Mouse (Mus musculus): Measurements from ENCODE around the gene Cxcr3. TPM values are rescaled to one million over a fixed set of nuclear protein-coding genes. Genes with fewer than 3 reads are reported as not detected.

Gene Cxcr3
- polyA plus RNA-seq (2014; fragmentation: Nextera tagmentation; extraction: Ambion mirVana), result 0.27 TPM in 2 replicates

- Histone ChIP-seq H3K9me3 (ENCODE audit: control insufficient read depth, low read length) (no peaks in the 10 kb centered on the region), H3K27ac (ENCODE audit: low read depth, low read length) (no peak within 1 kb of the TSS), H3K9ac (ENCODE audit: low read depth, low read length) (no peak within 1 kb of the TSS), H3K4me1 (replicated peaks; ENCODE audit: control insufficient read depth, insufficient read depth, low read length) (no peaks in the 10 kb centered on the region; the same call in 1 of the 2 replicates), H3K4me3 (ENCODE audit: low read depth, low read length) (no peak within 1 kb of the TSS), H3K27me3 (replicated peaks; ENCODE audit: control insufficient read depth, insufficient read depth, low read length) (peaks cover 15% of the 10 kb centered on the region), H3K36me3 (ENCODE audit: control insufficient read depth, insufficient read depth, low read length) (no peaks in the 10 kb centered on the region), H3K4me2 (no peak within 1 kb of the TSS)
- 51% methylated on average over 11 of the region's 11 CpGs for WGBS
- DNase-seq (ENCODE audit: low spot score) (no peak), ATAC-seq (replicated peaks; ENCODE audit: low FRiP score) (no peak)
These were observed at the start of gene Cxcr3 for GRCm38 (mm10) chrX:101733828-101734319. Gene Cxcr3 (minus strand): TSS chrX:101734269.

DNA sequence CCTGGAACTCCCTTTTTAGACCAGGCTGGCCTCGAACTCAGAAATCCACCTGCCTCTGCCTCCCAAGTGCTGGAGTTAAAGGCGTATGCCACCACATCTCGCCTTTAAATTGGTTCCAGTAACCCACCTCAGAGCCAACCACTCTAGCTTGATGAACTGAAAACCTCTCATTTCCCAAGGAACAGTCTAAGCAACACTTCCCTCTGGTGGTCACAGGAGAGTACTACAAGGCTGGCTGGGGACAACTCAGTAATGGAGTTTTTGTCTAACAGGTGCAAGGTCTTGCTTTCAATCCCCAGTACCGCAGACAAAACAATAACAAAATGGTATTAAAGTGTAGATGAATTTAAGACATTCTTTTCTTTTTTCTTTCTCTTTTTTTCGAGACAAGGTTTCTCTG lies 38.0 kb upstream of the Cxcr3 start:
- 41% methylated on average over 5 of the region's 5 CpGs for WGBS

DNA sequence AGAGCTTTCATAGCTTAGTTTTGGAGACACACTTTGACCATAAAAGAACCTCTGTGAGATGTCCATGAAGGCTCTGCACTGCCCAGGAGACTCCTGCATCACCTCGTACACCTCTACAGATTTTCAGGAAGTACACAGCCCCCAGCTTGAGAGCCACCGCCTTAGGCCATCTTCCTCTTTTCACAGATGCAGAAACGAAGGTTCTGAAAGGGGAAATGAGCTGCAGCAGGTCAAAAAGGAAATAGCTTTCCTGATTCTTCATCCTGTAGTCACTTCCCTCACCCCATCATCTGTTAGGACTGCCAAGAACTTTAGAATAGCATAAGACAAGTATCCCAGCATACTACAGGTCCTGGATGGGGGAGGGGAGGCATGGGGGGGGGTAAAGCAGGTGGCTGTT lies 36.2 kb upstream of the Cxcr3 start:
- DNase-seq (ENCODE audit: low spot score) (no peak), ATAC-seq (replicated peaks; ENCODE audit: low FRiP score) (no peak)
- 50% methylated on average over 3 of the region's 3 CpGs for WGBS
- Histone ChIP-seq H3K4me1 (replicated peaks; ENCODE audit: control insufficient read depth, insufficient read depth, low read length) (no peaks in the 10 kb centered on the region), H3K9me3 (ENCODE audit: control insufficient read depth, low read length) (no peaks in the 10 kb centered on the region), H3K9ac (ENCODE audit: low read depth, low read length) (no peak overlapping the region), H3K36me3 (ENCODE audit: control insufficient read depth, insufficient read depth, low read length) (no peaks in the 10 kb centered on the region), H3K27ac (ENCODE audit: low read depth, low read length) (no peak overlapping the region), H3K4me2 (no peak overlapping the region), H3K4me3 (ENCODE audit: low read depth, low read length) (no peak overlapping the region), H3K27me3 (replicated peaks; ENCODE audit: control insufficient read depth, insufficient read depth, low read length) (peaks cover 5% of the 10 kb centered on the region; the same call in 1 of the 2 replicates)

More for the DNA sequence above, 38.0 kb upstream of the Cxcr3 start:
- H3K4me1 ChIP-seq (replicated peaks; ENCODE audit: control insufficient read depth, insufficient read depth, low read length), result no peaks in the 10 kb centered on the region
- DNase-seq (ENCODE audit: low spot score) (no peak), ATAC-seq (replicated peaks; ENCODE audit: low FRiP score) (no peak)
- no peaks in the 10 kb centered on the region for H3K9me3 ChIP-seq (ENCODE audit: control insufficient read depth, low read length)
- no peak overlapping the region for H3K27ac ChIP-seq (ENCODE audit: low read depth, low read length)
- no peaks in the 10 kb centered on the region for H3K36me3 ChIP-seq (ENCODE audit: control insufficient read depth, insufficient read depth, low read length)
- H3K4me2 ChIP-seq, result no peak overlapping the region
- H3K4me3 ChIP-seq (ENCODE audit: low read depth, low read length), result no peak overlapping the region
- H3K27me3 ChIP-seq (replicated peaks; ENCODE audit: control insufficient read depth, insufficient read depth, low read length), result peaks cover 5% of the 10 kb centered on the region; the same call in 1 of the 2 replicates
- no peak overlapping the region for H3K9ac ChIP-seq (ENCODE audit: low read depth, low read length)

- ATAC-seq (replicated peaks; ENCODE audit: low FRiP score) (no peak), DNase-seq (ENCODE audit: low spot score) (no peak)
- H3K4me1 ChIP-seq (replicated peaks; ENCODE audit: control insufficient read depth, insufficient read depth, low read length), result no peaks in the 10 kb centered on the region
- H3K27me3 ChIP-seq (replicated peaks; ENCODE audit: control insufficient read depth, insufficient read depth, low read length), result peaks cover 5% of the 10 kb centered on the region; the same call in 1 of the 2 replicates
- no peaks in the 10 kb centered on the region for H3K36me3 ChIP-seq (ENCODE audit: control insufficient read depth, insufficient read depth, low read length)
- H3K4me3 ChIP-seq (ENCODE audit: low read depth, low read length), result no peak overlapping the region
- H3K4me2 ChIP-seq, result no peak overlapping the region
- H3K9ac ChIP-seq (ENCODE audit: low read depth, low read length), result no peak overlapping the region
- 38% methylated on average over 2 of the region's 2 CpGs for WGBS
- H3K9me3 ChIP-seq (ENCODE audit: control insufficient read depth, low read length), result no peaks in the 10 kb centered on the region
- H3K27ac ChIP-seq (ENCODE audit: low read depth, low read length), result no peak overlapping the region
These were observed 35.4 kb upstream of the Cxcr3 start for GRCm38 (mm10) chrX:101769478-101769877.

DNA sequence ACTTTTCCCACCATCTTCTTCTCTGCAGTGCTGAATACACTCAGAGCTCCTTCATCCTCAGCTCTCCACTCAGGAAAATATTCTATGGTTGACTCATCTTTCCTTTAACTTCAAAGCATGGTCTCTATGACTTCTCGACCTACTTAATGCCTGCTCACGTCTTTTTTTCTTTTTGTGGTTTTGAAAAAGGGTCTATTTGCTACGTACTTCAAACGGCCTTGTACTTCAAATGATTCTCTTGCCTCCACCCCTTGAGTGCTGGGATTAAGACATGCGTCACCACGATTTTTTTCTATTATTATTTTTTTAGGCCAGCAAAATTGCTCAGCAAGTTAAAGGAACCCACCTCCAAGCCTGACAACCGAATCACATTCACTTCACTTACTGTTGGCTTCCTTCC lies 33.2 kb upstream of the Cxcr3 start:
- Histone ChIP-seq H3K4me2 (no peak overlapping the region), H3K36me3 (ENCODE audit: control insufficient read depth, insufficient read depth, low read length) (no peaks in the 10 kb centered on the region), H3K9ac (ENCODE audit: low read depth, low read length) (no peak overlapping the region), H3K9me3 (ENCODE audit: control insufficient read depth, low read length) (no peaks in the 10 kb centered on the region), H3K27ac (ENCODE audit: low read depth, low read length) (no peak overlapping the region), H3K4me3 (ENCODE audit: low read depth, low read length) (no peak overlapping the region), H3K27me3 (replicated peaks; ENCODE audit: control insufficient read depth, insufficient read depth, low read length) (peaks cover 5% of the 10 kb centered on the region; the same call in 1 of the 2 replicates), H3K4me1 (replicated peaks; ENCODE audit: control insufficient read depth, insufficient read depth, low read length) (no peaks in the 10 kb centered on the region)
- ATAC-seq (replicated peaks; ENCODE audit: low FRiP score) (no peak), DNase-seq (ENCODE audit: low spot score) (no peak)
- 60% methylated on average over 7 of the region's 7 CpGs for WGBS

DNA sequence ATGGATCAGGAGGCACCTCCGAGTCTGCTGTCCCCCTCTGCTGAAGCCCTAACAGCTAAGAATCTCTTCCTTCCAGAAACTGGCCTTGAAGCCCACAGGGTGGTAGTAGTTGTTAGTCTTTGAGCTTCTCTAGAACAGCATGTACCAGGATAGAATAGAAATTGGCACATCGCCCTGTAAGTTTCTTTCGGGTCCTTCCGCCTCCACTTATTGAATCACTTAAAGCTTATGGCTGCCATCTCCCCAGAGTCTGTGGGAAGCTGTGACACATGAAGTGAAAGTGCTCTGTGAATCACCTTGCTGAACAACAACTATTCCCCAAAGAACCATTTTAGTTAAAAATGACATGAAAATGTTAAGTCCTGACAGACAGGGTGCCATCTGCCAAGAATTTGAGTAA lies 31.0 kb upstream of the Cxcr3 start:
- H3K4me3 ChIP-seq (ENCODE audit: low read depth, low read length), result no peak overlapping the region
- ATAC-seq (replicated peaks; ENCODE audit: low FRiP score), result no peak
- no peaks in the 10 kb centered on the region for H3K9me3 ChIP-seq (ENCODE audit: control insufficient read depth, low read length)

GRCm38 (mm10) chrX:101764621-101765020 lies 30.6 kb upstream of the Cxcr3 start:
- 66% methylated on average over 5 of the region's 5 CpGs for WGBS
- Histone ChIP-seq H3K4me2 (no peak overlapping the region), H3K4me1 (replicated peaks; ENCODE audit: control insufficient read depth, insufficient read depth, low read length) (no peaks in the 10 kb centered on the region), H3K9me3 (ENCODE audit: control insufficient read depth, low read length) (no peaks in the 10 kb centered on the region), H3K4me3 (ENCODE audit: low read depth, low read length) (no peak overlapping the region), H3K27ac (ENCODE audit: low read depth, low read length) (no peak overlapping the region), H3K36me3 (ENCODE audit: control insufficient read depth, insufficient read depth, low read length) (no peaks in the 10 kb centered on the region), H3K27me3 (replicated peaks; ENCODE audit: control insufficient read depth, insufficient read depth, low read length) (peaks cover 3% of the 10 kb centered on the region; the same call in 1 of the 2 replicates), H3K9ac (ENCODE audit: low read depth, low read length) (no peak overlapping the region)
- DNase-seq (ENCODE audit: low spot score) (no peak), ATAC-seq (replicated peaks; ENCODE audit: low FRiP score) (no peak)

More for the DNA sequence above, 31.0 kb upstream of the Cxcr3 start:
- no peak overlapping the region for H3K9ac ChIP-seq (ENCODE audit: low read depth, low read length)
- H3K36me3 ChIP-seq (ENCODE audit: control insufficient read depth, insufficient read depth, low read length), result no peaks in the 10 kb centered on the region
- WGBS, result 80% methylated on average over 4 of the region's 4 CpGs
- no peaks in the 10 kb centered on the region for H3K4me1 ChIP-seq (replicated peaks; ENCODE audit: control insufficient read depth, insufficient read depth, low read length)
- no peak overlapping the region for H3K4me2 ChIP-seq
- peaks cover 3% of the 10 kb centered on the region; the same call in 1 of the 2 replicates for H3K27me3 ChIP-seq (replicated peaks; ENCODE audit: control insufficient read depth, insufficient read depth, low read length)
- DNase-seq (ENCODE audit: low spot score), result no peak
- H3K27ac ChIP-seq (ENCODE audit: low read depth, low read length), result no peak overlapping the region

DNA sequence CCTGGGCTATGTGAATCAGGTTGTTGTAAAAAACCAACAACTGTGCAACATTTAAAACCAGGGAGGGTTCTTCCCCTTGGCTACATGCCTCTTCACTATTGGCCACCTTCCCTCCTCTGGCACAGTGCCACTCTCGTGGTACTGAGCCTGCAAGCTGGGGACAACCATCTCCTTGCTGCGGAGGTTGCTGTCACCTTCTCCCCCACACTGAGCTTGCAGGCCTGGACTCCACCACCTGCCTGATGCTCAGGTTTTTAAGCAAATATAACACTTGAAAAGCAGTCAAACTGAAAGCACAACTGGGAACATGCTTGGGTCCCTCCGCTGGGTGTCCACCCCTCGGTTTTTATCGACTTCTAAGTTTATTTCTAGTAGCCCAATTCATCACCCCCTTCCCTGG lies 20.4 kb upstream of the Cxcr3 start:
- H3K27ac ChIP-seq (ENCODE audit: low read depth, low read length), result no peak overlapping the region
- 79% methylated on average over 5 of the region's 5 CpGs for WGBS
- H3K27me3 ChIP-seq (replicated peaks; ENCODE audit: control insufficient read depth, insufficient read depth, low read length), result 0 out of 2 replicates have a peak, but pooled peaks cover 1% of the 10 kb centered on the region
- H3K9ac ChIP-seq (ENCODE audit: low read depth, low read length), result no peak overlapping the region
- H3K4me3 ChIP-seq (ENCODE audit: low read depth, low read length), result no peak overlapping the region
- ATAC-seq (replicated peaks; ENCODE audit: low FRiP score) (no peak), DNase-seq (ENCODE audit: low spot score) (no peak)
- H3K4me1 ChIP-seq (replicated peaks; ENCODE audit: control insufficient read depth, insufficient read depth, low read length), result no peaks in the 10 kb centered on the region
- no peak overlapping the region for H3K4me2 ChIP-seq
- H3K9me3 ChIP-seq (ENCODE audit: control insufficient read depth, low read length), result no peaks in the 10 kb centered on the region
- H3K36me3 ChIP-seq (ENCODE audit: control insufficient read depth, insufficient read depth, low read length), result no peaks in the 10 kb centered on the region

DNA sequence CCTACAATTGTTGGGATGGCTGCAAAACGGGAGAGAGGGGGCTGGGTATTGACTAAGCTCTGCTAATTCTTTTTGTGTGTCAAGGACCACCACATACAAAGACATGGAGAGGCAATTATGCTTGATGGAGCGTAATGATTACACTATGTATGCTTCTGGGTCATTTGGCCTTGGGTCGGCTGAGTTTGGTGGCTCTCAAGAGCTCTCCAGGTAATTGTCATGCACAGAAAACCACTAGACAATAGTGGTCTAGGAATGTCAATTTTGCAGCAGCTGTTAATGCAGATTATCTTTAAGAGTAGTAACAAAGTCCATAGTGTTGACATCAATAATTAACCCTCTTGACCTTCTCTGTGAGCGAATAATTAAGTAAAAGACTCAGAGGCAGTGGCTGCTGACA lies 16.1 kb upstream of the Cxcr3 start:
- Histone ChIP-seq H3K36me3 (ENCODE audit: control insufficient read depth, insufficient read depth, low read length) (no peaks in the 10 kb centered on the region), H3K4me2 (no peak overlapping the region), H3K9me3 (ENCODE audit: control insufficient read depth, low read length) (no peaks in the 10 kb centered on the region), H3K27me3 (replicated peaks; ENCODE audit: control insufficient read depth, insufficient read depth, low read length) (peaks cover 6% of the 10 kb centered on the region; the same call in 1 of the 2 replicates), H3K27ac (ENCODE audit: low read depth, low read length) (no peak overlapping the region), H3K4me1 (replicated peaks; ENCODE audit: control insufficient read depth, insufficient read depth, low read length) (no peaks in the 10 kb centered on the region), H3K9ac (ENCODE audit: low read depth, low read length) (no peak overlapping the region), H3K4me3 (ENCODE audit: low read depth, low read length) (no peak overlapping the region)
- 74% methylated on average over 4 of the region's 4 CpGs for whole genome bisulfite sequencing
- ATAC-seq (replicated peaks; ENCODE audit: low FRiP score) (no peak), DNase-seq (ENCODE audit: low spot score) (no peak)

All from liver, embryonic 11.5 days (tissue).